9 mouse cellular contexts compared by ENCODE assay signal in the genomic region with DNA sequence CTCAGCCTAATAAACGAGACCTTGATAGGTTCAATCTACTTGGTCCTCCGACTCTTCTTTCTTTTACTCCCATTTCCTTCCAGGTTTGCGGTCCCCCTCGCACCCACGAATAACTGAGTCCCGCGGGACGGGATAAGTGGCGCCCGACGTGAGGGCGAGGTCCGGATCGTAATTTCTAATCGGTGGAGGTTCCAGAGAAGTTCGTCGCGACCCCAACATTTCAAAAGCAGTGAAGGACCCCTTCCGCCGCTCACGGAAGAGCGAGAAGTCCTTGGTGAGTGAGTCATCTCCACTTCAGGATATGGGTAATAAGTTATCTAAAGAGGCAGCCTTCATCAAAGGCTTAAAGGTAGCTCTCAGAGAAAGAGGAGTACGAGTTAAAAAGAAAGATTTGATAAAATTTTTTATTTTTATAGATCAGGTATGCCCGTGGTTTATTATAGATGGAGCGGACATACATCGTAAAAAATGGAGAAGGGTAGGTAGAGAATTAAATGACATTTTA. TPM values are rescaled to one million over a fixed set of nuclear protein-coding genes. Genes with fewer than 3 reads are reported as not detected.
A peak's percentile ranks its signal among the peaks of the same experiment; 100 is the strongest.
DNase-seq lines count a peak whose midpoint lies in the region; ATAC-seq and TF ChIP-seq lines count a peak whose summit lies in the region.
"Not testable (repeated sequence)": the region's sequence is repeated elsewhere in the genome, so short reads cannot be mapped to it uniquely, and the experiment has no call there.
"Had no signal": no experiment of that assay in that cellular context is flagged by ENCODE, and none has a peak within 500 bp of the region (broad histone marks: within the 10 kb centered on the region; RNA-seq: fewer than 3 reads in every experiment).

A gene (plus strand): TSS at position 16 of the 505 bp plus-strand sequence.

- not testable (repeated sequence) for ATAC-seq in heart, embryonic 14.5 days (ENCODE audit: insufficient number of reproducible peaks, insufficient read depth, low FRiP score, low read depth); intestine, embryonic 16.5 days
- ATAC-seq in neural tube, embryonic 15.5 days (ENCODE audit: low FRiP score), result 0 out of 2 replicates have a peak, but pooled peaks have one; percentile 14

- peaks cover 24% of the 10 kb centered on the region for H3K9me3 ChIP-seq in erythroblast, embryonic 14.5 days (ENCODE audit: control insufficient read depth, low read length)
- H3K9me3 ChIP-seq in heart, embryonic 14.5 days (ENCODE audit: control insufficient read depth, low read length); intestine, embryonic 16.5 days (ENCODE audit: control insufficient read depth, low read length); midbrain, embryonic 10.5 days (replicated peaks); neural tube, embryonic 15.5 days (replicated peaks): not testable (repeated sequence)

- H3K27me3 ChIP-seq in erythroblast, embryonic 14.5 days (ENCODE audit: control insufficient read depth), result peaks cover 16% of the 10 kb centered on the region
- peaks cover 16% of the 10 kb centered on the region; the same call in 1 of the 2 replicates for H3K27me3 ChIP-seq in heart, embryonic 14.5 days (ENCODE audit: control insufficient read depth, insufficient read depth, low read length)
- not testable (repeated sequence) for H3K27me3 ChIP-seq in intestine, embryonic 16.5 days (replicated peaks; ENCODE audit: control insufficient read depth, insufficient read depth, low read length); liver, adult 2 months (ENCODE audit: control insufficient read depth, insufficient read depth, low read length); neural tube, embryonic 15.5 days (replicated peaks)
- H3K27me3 ChIP-seq in midbrain, embryonic 10.5 days (ENCODE audit: low read depth, poor library complexity, severe bottlenecking), result peaks cover 49% of the 10 kb centered on the region

- H3K36me3 ChIP-seq in erythroblast, embryonic 14.5 days (ENCODE audit: control insufficient read depth); heart, embryonic 14.5 days (ENCODE audit: control insufficient read depth, insufficient read depth, low read length); intestine, embryonic 16.5 days (ENCODE audit: control insufficient read depth, insufficient read depth, low read length); liver, adult 2 months (ENCODE audit: control insufficient read depth, insufficient read depth, low read length); midbrain, embryonic 10.5 days; neural tube, embryonic 15.5 days: not testable (repeated sequence)

- not testable (repeated sequence) for TF ChIP-seq POLR2A in bone marrow macrophage, adult 2 months (IDR thresholded peaks at IDR 0.05; ENCODE audit: borderline replicate concordance, low read depth, low read length); liver, adult 2 months (IDR thresholded peaks at IDR 0.05; ENCODE audit: extremely low read depth, insufficient read depth, low read length)

- under 1% methylated on average over 23 of the region's 26 CpGs for whole genome bisulfite sequencing in heart, embryonic 14.5 days
- WGBS in intestine, embryonic 16.5 days, result 2% methylated on average over 22 of the region's 26 CpGs
- 19% methylated on average over 24 of the region's 26 CpGs for WGBS in liver, adult 2 months
- WGBS in midbrain, embryonic 10.5 days, result under 1% methylated on average over 24 of the region's 26 CpGs
- under 1% methylated on average over 24 of the region's 26 CpGs for WGBS in neural tube, embryonic 15.5 days

- peak within 1 kb of the TSS; percentile 54 for H3K4me3 ChIP-seq in bone marrow macrophage, adult 2 months (ENCODE audit: insufficient read depth, low read length)
- H3K4me3 ChIP-seq in erythroblast, embryonic 14.5 days (replicated peaks), result peak within 1 kb of the TSS; percentile 12
- H3K4me3 ChIP-seq in heart, embryonic 14.5 days (ENCODE audit: control insufficient read depth in 1 of 2, insufficient read depth in 1 of 2, low read depth in 1 of 2, low read length in 2 of 2), result peak within 1 kb of the TSS; percentile 40 to 55
- peak within 1 kb of the TSS; percentile 49 for H3K4me3 ChIP-seq in intestine, embryonic 16.5 days (ENCODE audit: low read length)
- peak within 1 kb of the TSS; percentile 39 for H3K4me3 ChIP-seq in liver, adult 2 months (ENCODE audit: insufficient read depth, low read depth, low read length)
- H3K4me3 ChIP-seq in midbrain, embryonic 10.5 days, result peak within 1 kb of the TSS; percentile 59
- H3K4me3 ChIP-seq in neural tube, embryonic 15.5 days (replicated peaks), result peak within 1 kb of the TSS; percentile 42

- peak within 1 kb of the TSS; percentile 74 for H3K9ac ChIP-seq in heart, embryonic 14.5 days (ENCODE audit: low read length)
- peak within 1 kb of the TSS; percentile 69 for H3K9ac ChIP-seq in intestine, embryonic 16.5 days (ENCODE audit: low read depth, low read length)
- peak within 1 kb of the TSS; percentile 37 for H3K9ac ChIP-seq in liver, adult 2 months (ENCODE audit: low read depth, low read length)
- peak within 1 kb of the TSS; percentile 52 for H3K9ac ChIP-seq in neural tube, embryonic 15.5 days (replicated peaks)

- not testable (repeated sequence) for H3K4me1 ChIP-seq in bone marrow macrophage, adult 2 months (ENCODE audit: control insufficient read depth, insufficient read depth, low read length); erythroblast, embryonic 14.5 days (ENCODE audit: control insufficient read depth); heart, embryonic 14.5 days (ENCODE audit: control insufficient read depth in 2 of 2, insufficient read depth in 2 of 2, low read length in 2 of 2); intestine, embryonic 16.5 days (ENCODE audit: control insufficient read depth, insufficient read depth, low read length); liver, adult 2 months (ENCODE audit: control insufficient read depth, insufficient read depth, low read length)
- H3K4me1 ChIP-seq in midbrain, embryonic 10.5 days, result peaks cover 21% of the 10 kb centered on the region
- H3K4me1 ChIP-seq in neural tube, embryonic 15.5 days, result peaks cover 24% of the 10 kb centered on the region

- peak within 1 kb of the TSS; percentile 96 for H3K4me2 ChIP-seq in heart, embryonic 14.5 days (ENCODE audit: low read length)
- peak within 1 kb of the TSS; percentile 92 for H3K4me2 ChIP-seq in intestine, embryonic 16.5 days (ENCODE audit: low read depth, low read length)
- peak within 1 kb of the TSS; percentile 96 for H3K4me2 ChIP-seq in neural tube, embryonic 15.5 days

- not testable (repeated sequence) for H3K27ac ChIP-seq in bone marrow macrophage, adult 2 months (ENCODE audit: insufficient read depth, low read depth, low read length); liver, adult 2 months (replicated peaks; ENCODE audit: insufficient read depth, low read depth, low read length)
- H3K27ac ChIP-seq in heart, embryonic 14.5 days (replicated peaks in 1 of 2; ENCODE audit: control insufficient read depth in 1 of 2, insufficient read depth in 1 of 2, low read depth in 2 of 2, low read length in 2 of 2), result peak within 1 kb of the TSS; percentile 29 to 60; a peak in 2 of 4 replicates
- peak within 1 kb of the TSS; percentile 45 for H3K27ac ChIP-seq in intestine, embryonic 16.5 days (ENCODE audit: low read length)
- peak within 1 kb of the TSS; percentile 91 for H3K27ac ChIP-seq in midbrain, embryonic 10.5 days (replicated peaks)
- peak within 1 kb of the TSS; percentile 81 for H3K27ac ChIP-seq in neural tube, embryonic 15.5 days (replicated peaks)

- DNase-seq in CD4-positive helper T cell, adult 2 months (ENCODE audit: low read depth, low spot score), result peak; percentile 18
- DNase-seq in liver, adult 2 months (ENCODE audit: extremely low read depth, low read depth, low spot score); midbrain, embryonic 10.5 days (ENCODE audit: low spot score): not testable (repeated sequence)

- H3K79me2 ChIP-seq in liver, adult 2 months (ENCODE audit: control insufficient read depth, insufficient read depth, low read length), result not testable (repeated sequence)

- not testable (repeated sequence) for TF ChIP-seq CTCF in bone marrow macrophage, adult 2 months (IDR thresholded peaks at IDR 0.05; ENCODE audit: low read depth, low read length); liver, adult 2 months (IDR thresholded peaks at IDR 0.05; ENCODE audit: low read depth, low read length)

RNA-seq across cellular contexts. Expression of the gene that starts here (rescaled TPM):
- not detected in 2 replicates for polyA plus RNA-seq in bone marrow macrophage, adult 2 months (2012; ENCODE audit: insufficient read depth, insufficient read length, missing spikeins)
- polyA plus RNA-seq in erythroblast, embryonic 14.5 days (2012), result not detected in 2 replicates
- 0.61 and 0.69 TPM in 2 replicates for polyA plus RNA-seq in heart, embryonic 14.5 days (2014; fragmentation: Nextera tagmentation; extraction: Ambion mirVana)
- 1.7 and 1.9 TPM in 2 replicates for polyA plus RNA-seq in intestine, embryonic 16.5 days (2015; fragmentation: Nextera tagmentation; extraction: Ambion mirVana)
- under 0.01 TPM in 1 of 2 replicates, not detected in the other for total RNA-seq in liver, adult 2 months (2014; rRNA removed)
- polyA plus RNA-seq in liver, adult 2 months (2012; rRNA removed), result 0.02 TPM in 1 of 2 replicates, not detected in the other
- polyA plus RNA-seq in midbrain, embryonic 10.5 days (2016; fragmentation: Nextera tagmentation; extraction: Ambion mirVana), result 0.04 and 0.09 TPM in 2 replicates
- 0.29 and 0.47 TPM in 2 replicates for polyA plus RNA-seq in neural tube, embryonic 15.5 days (2015; fragmentation: Nextera tagmentation; extraction: Ambion mirVana)
- total RNA-seq: gastrocnemius, adult 8-10 months had no signal

Comparison
In these comparisons a context has a peak if more than half of its experiments do, and no peak if none do; other contexts are left out.
1. Peak in ATAC-seq, H3K4me3 ChIP-seq, H3K27ac ChIP-seq, H3K9ac ChIP-seq and H3K4me2 ChIP-seq in neural tube, embryonic 15.5 days; RNA of the gene not detected or under 1 TPM.